Mouse (Mus musculus): ENCODE data around the gene Gtf2e1. TPM values are rescaled to one million over a fixed set of nuclear protein-coding genes. Genes with fewer than 3 reads are reported as not detected.

The Gtf2e1 gene
- total and polyA plus RNA-seq, 2 experiments from 2014 or later: 20.3 to 24.1 TPM

- Histone ChIP-seq H3K9me3 (ENCODE audit: low read length) (no peaks in the 10 kb centered on the region), H3K36me3 (ENCODE audit: insufficient read depth, low read length) (peaks cover 20% of the 10 kb centered on the region), H3K27ac (ENCODE audit: low read depth, low read length) (no peak overlapping the region), H3K9ac (replicated peaks; ENCODE audit: low read length, poor library complexity, severe bottlenecking) (no peak overlapping the region), H3K4me3 (ENCODE audit: low read depth, low read length) (no peak overlapping the region), H3K27me3 (ENCODE audit: insufficient read depth, low read length) (no peaks in the 10 kb centered on the region), H3K4me2 (ENCODE audit: low read depth, low read length, poor library complexity, severe bottlenecking) (no peak overlapping the region), H3K4me1 (ENCODE audit: insufficient read depth, low read length) (no peaks in the 10 kb centered on the region)
- 88% methylated on average over 6 of the region's 6 CpGs for WGBS
- DNase-seq (ENCODE audit: low spot score): no peak
- TF ChIP-seq CTCF (IDR thresholded peaks at IDR 0.05): no peak
- no peak for ATAC-seq (ENCODE audit: low FRiP score)
Measured at GRCm38 (mm10) chr16:37516376-37516993, 23.1 kb downstream of the Gtf2e1 start.

GRCm38 (mm10) chr16:37514644-37515043, 24.9 kb downstream of the Gtf2e1 start:
- Histone ChIP-seq H3K9me3 (ENCODE audit: low read length) (no peaks in the 10 kb centered on the region), H3K4me2 (ENCODE audit: low read depth, low read length, poor library complexity, severe bottlenecking) (no peak overlapping the region), H3K9ac (replicated peaks; ENCODE audit: low read length, poor library complexity, severe bottlenecking) (no peak overlapping the region), H3K36me3 (ENCODE audit: insufficient read depth, low read length) (peaks cover 15% of the 10 kb centered on the region), H3K27me3 (ENCODE audit: insufficient read depth, low read length) (no peaks in the 10 kb centered on the region), H3K27ac (ENCODE audit: low read depth, low read length) (no peak overlapping the region), H3K4me3 (ENCODE audit: low read depth, low read length) (no peak overlapping the region), H3K4me1 (ENCODE audit: insufficient read depth, low read length) (no peaks in the 10 kb centered on the region)
- no peak for TF ChIP-seq CTCF (IDR thresholded peaks at IDR 0.05)
- ATAC-seq (ENCODE audit: low FRiP score): no peak
- 81% methylated on average over 8 of the region's 8 CpGs for WGBS
- DNase-seq (ENCODE audit: low spot score): no peak

- 91% methylated on average over 15 of the region's 15 CpGs for WGBS
- TF ChIP-seq CTCF (IDR thresholded peaks at IDR 0.05): no peak
- no peak for DNase-seq (ENCODE audit: low spot score)
Measured at GRCm38 (mm10) chr16:37511489-37511888, 28.1 kb downstream of the Gtf2e1 start.

GRCm38 (mm10) chr16:37506751-37507150, 32.8 kb downstream of the Gtf2e1 start:
- TF ChIP-seq CTCF (IDR thresholded peaks at IDR 0.05): no peak
- no peak overlapping the region for H3K9ac ChIP-seq (replicated peaks; ENCODE audit: low read length, poor library complexity, severe bottlenecking)
- ATAC-seq (ENCODE audit: low FRiP score) (no peak), DNase-seq (ENCODE audit: low spot score) (no peak)
- peaks cover 9% of the 10 kb centered on the region for H3K36me3 ChIP-seq (ENCODE audit: insufficient read depth, low read length)
- no peak overlapping the region for H3K27ac ChIP-seq (ENCODE audit: low read depth, low read length)
- WGBS: 70% methylated on average over 9 of the region's 9 CpGs
- no peak overlapping the region for H3K4me3 ChIP-seq (ENCODE audit: low read depth, low read length)
- no peak overlapping the region for H3K4me2 ChIP-seq (ENCODE audit: low read depth, low read length, poor library complexity, severe bottlenecking)
- H3K4me1 ChIP-seq (ENCODE audit: insufficient read depth, low read length): peaks cover 4% of the 10 kb centered on the region; the same call in 1 of the 2 replicates
- H3K27me3 ChIP-seq (ENCODE audit: insufficient read depth, low read length): no peaks in the 10 kb centered on the region
- H3K9me3 ChIP-seq (ENCODE audit: low read length): no peaks in the 10 kb centered on the region

More at GRCm38 (mm10) chr16:37511489-37511888, 28.1 kb downstream of the Gtf2e1 start:
- Histone ChIP-seq H3K4me1 (ENCODE audit: insufficient read depth, low read length) (peaks cover 4% of the 10 kb centered on the region; the same call in 1 of the 2 replicates), H3K9ac (replicated peaks; ENCODE audit: low read length, poor library complexity, severe bottlenecking) (no peak overlapping the region), H3K4me2 (ENCODE audit: low read depth, low read length, poor library complexity, severe bottlenecking) (no peak overlapping the region), H3K4me3 (ENCODE audit: low read depth, low read length) (no peak overlapping the region), H3K36me3 (ENCODE audit: insufficient read depth, low read length) (peaks cover 13% of the 10 kb centered on the region), H3K9me3 (ENCODE audit: low read length) (no peaks in the 10 kb centered on the region), H3K27me3 (ENCODE audit: insufficient read depth, low read length) (no peaks in the 10 kb centered on the region), H3K27ac (ENCODE audit: low read depth, low read length) (no peak overlapping the region)
- ATAC-seq (ENCODE audit: low FRiP score): no peak

- Histone ChIP-seq H3K9me3 (ENCODE audit: low read length) (no peaks in the 10 kb centered on the region), H3K36me3 (ENCODE audit: insufficient read depth, low read length) (no peaks in the 10 kb centered on the region), H3K9ac (replicated peaks; ENCODE audit: low read length, poor library complexity, severe bottlenecking) (no peak overlapping the region), H3K4me1 (ENCODE audit: insufficient read depth, low read length) (peaks cover 4% of the 10 kb centered on the region; the same call in 1 of the 2 replicates), H3K4me3 (ENCODE audit: low read depth, low read length) (no peak overlapping the region), H3K27ac (ENCODE audit: low read depth, low read length) (no peak overlapping the region), H3K27me3 (ENCODE audit: insufficient read depth, low read length) (no peaks in the 10 kb centered on the region), H3K4me2 (ENCODE audit: low read depth, low read length, poor library complexity, severe bottlenecking) (no peak overlapping the region)
- 57% methylated on average over 1 of the region's 1 CpGs for WGBS
- TF ChIP-seq CTCF (IDR thresholded peaks at IDR 0.05): peak; percentile 1; the same call in 1 of the 2 replicates
- peak; percentile 33 for DNase-seq (ENCODE audit: low spot score)
- ATAC-seq (ENCODE audit: low FRiP score): no peak
Measured at GRCm38 (mm10) chr16:37504517-37504916, 35.1 kb downstream of the Gtf2e1 start.

GRCm38 (mm10) chr16:37498581-37498980, 41.0 kb downstream of the Gtf2e1 start:
- H3K27ac ChIP-seq (ENCODE audit: low read depth, low read length): no peak overlapping the region
- DNase-seq (ENCODE audit: low spot score): peak; percentile 19
- H3K27me3 ChIP-seq (ENCODE audit: insufficient read depth, low read length): no peaks in the 10 kb centered on the region
- H3K9ac ChIP-seq (replicated peaks; ENCODE audit: low read length, poor library complexity, severe bottlenecking): no peak overlapping the region
- TF ChIP-seq CTCF (IDR thresholded peaks at IDR 0.05): no peak
- H3K4me3 ChIP-seq (ENCODE audit: low read depth, low read length): no peak overlapping the region
- ATAC-seq (ENCODE audit: low FRiP score): no peak
- H3K9me3 ChIP-seq (ENCODE audit: low read length): no peaks in the 10 kb centered on the region
- H3K36me3 ChIP-seq (ENCODE audit: insufficient read depth, low read length): no peaks in the 10 kb centered on the region
- WGBS: 72% methylated on average over 9 of the region's 9 CpGs
- no peaks in the 10 kb centered on the region for H3K4me1 ChIP-seq (ENCODE audit: insufficient read depth, low read length)
- no peak overlapping the region for H3K4me2 ChIP-seq (ENCODE audit: low read depth, low read length, poor library complexity, severe bottlenecking)
